Mouse (Mus musculus): Measurements from ENCODE around the gene Gfra4.

DNA sequence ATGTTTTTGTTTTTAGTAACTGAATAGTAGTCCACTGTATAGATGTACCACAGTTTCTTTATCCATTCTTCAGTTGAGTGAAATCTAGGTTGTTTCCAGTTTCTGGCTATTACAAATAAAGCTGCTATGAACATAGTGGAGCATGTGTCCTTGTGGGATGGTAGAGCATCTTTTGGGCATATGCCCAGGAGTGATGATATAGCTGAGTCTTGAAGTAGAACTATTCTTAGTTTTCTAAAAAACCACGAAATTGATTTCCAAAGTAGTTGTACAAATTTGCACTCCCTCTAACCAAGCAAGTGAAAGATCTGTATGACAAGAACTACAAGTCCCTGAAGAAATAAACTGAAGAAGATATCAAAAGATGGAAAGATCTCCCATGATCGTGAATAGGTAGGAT, 50.1 kb downstream of the Gfra4 start:
- TF ChIP-seq CTCF (IDR thresholded peaks at IDR 0.05; ENCODE audit: borderline replicate concordance, extremely low read depth, insufficient read depth, insufficient read length) (no peak), POLR2A (IDR thresholded peaks at IDR 0.05; ENCODE audit: borderline replicate concordance, extremely low read depth, insufficient read depth, insufficient read length, poor library complexity, severe bottlenecking) (no peak)
